Mouse (Mus musculus) embryonic facial prominence, embryonic 10.5 days (tissue): Measurements from ENCODE around the gene Vav3. TPM values are rescaled to one million over a fixed set of nuclear protein-coding genes. Genes with fewer than 3 reads are reported as not detected.

ENCODE experiments used
- DNase-seq: peaks from one replicate; pipeline ENCODE4 v3.0.0-alpha.2; 2017; ENCODE audit warnings: low spot score
- H3K27ac ChIP-seq: fragments of 300-500 bp; sonication (generic); replicated peaks from 2 replicates; pipeline ENCODE4 v1.5.1; 2016; ENCODE audit warnings: mild to moderate bottlenecking
- H3K27me3 ChIP-seq: fragments of 300-500 bp; sonication (generic); replicated peaks from 2 replicates; pipeline ENCODE4 v1.6.1; 2016; ENCODE audit warnings: low read depth, mild to moderate bottlenecking; ENCODE audit not compliant: poor library complexity, severe bottlenecking
- H3K36me3 ChIP-seq: fragments of 300-500 bp; sonication (generic); replicated peaks from 2 replicates; pipeline ENCODE4 v1.6.1; 2016; ENCODE audit warnings: mild to moderate bottlenecking, moderate library complexity
- H3K4me1 ChIP-seq: fragments of 300-500 bp; sonication (generic); 2 replicates; pipeline ENCODE4 v1.6.1; 2016
- H3K4me3 ChIP-seq: fragments of 300-500 bp; sonication (generic); 2 replicates; pipeline ENCODE4 v1.5.1; 2016; ENCODE audit warnings: mild to moderate bottlenecking, moderate library complexity
- H3K9me3 ChIP-seq: fragments of 300-500 bp; sonication (generic); 2 replicates; pipeline ENCODE4 v1.6.1; 2016; ENCODE audit warnings: mild to moderate bottlenecking
- WGBS: fragments of 180-500 bp; shearing (Covaris S2); methylation state at CpG from one replicate; pipeline ENCODE4 v1.1.7; 2016; 5-methylcytosine and 5-hydroxymethylcytosine counted together
- polyA plus RNA-seq: library from polyadenylated mRNA; unstranded; fragments of >200 nt; fragmentation: Nextera tagmentation; extraction: Ambion mirVana; gene quantifications from 2 replicates; pipeline ENCODE4 v1.2.1, GENCODE M21; 2016

The Vav3 gene
- polyA plus RNA-seq, 1 experiment from 2014 or later, result 5.3 TPM

GRCm38 (mm10) chr3:109496461-109496860 lies 156.0 kb downstream of the Vav3 start:
- Histone ChIP-seq H3K27me3 (no peaks in the 10 kb centered on the region), H3K36me3 (no peaks in the 10 kb centered on the region), H3K4me3 (no peak overlapping the region), H3K4me1 (no peaks in the 10 kb centered on the region), H3K27ac (no peak overlapping the region), H3K9me3 (no peaks in the 10 kb centered on the region)
- DNase-seq, result no peak
- 75% methylated on average over 5 of the region's 5 CpGs for WGBS

GRCm38 (mm10) chr3:109497074-109497473 lies 156.6 kb downstream of the Vav3 start:
- Histone ChIP-seq H3K27me3 (no peaks in the 10 kb centered on the region), H3K27ac (no peak overlapping the region), H3K36me3 (no peaks in the 10 kb centered on the region), H3K4me3 (no peak overlapping the region), H3K4me1 (no peaks in the 10 kb centered on the region), H3K9me3 (no peaks in the 10 kb centered on the region)
- DNase-seq, result no peak
- 92% methylated on average over 4 of the region's 4 CpGs for WGBS

GRCm38 (mm10) chr3:109499861-109500456 lies 159.5 kb downstream of the Vav3 start:
- no peaks in the 10 kb centered on the region for H3K9me3 ChIP-seq
- DNase-seq, result no peak
- 91% methylated on average over 1 of the region's 1 CpGs for WGBS
- H3K27ac ChIP-seq, result no peak overlapping the region
- no peaks in the 10 kb centered on the region for H3K4me1 ChIP-seq
- H3K4me3 ChIP-seq, result no peak overlapping the region
- H3K27me3 ChIP-seq, result no peaks in the 10 kb centered on the region
- no peaks in the 10 kb centered on the region for H3K36me3 ChIP-seq

- Histone ChIP-seq H3K4me1 (no peaks in the 10 kb centered on the region), H3K36me3 (no peaks in the 10 kb centered on the region), H3K27me3 (no peaks in the 10 kb centered on the region), H3K4me3 (no peak overlapping the region), H3K9me3 (no peaks in the 10 kb centered on the region), H3K27ac (no peak overlapping the region)
- 75% methylated on average over 1 of the region's 1 CpGs for WGBS
- DNase-seq, result no peak
Observed at GRCm38 (mm10) chr3:109509784-109510183, 169.3 kb downstream of the Vav3 start.

- H3K9me3 ChIP-seq, result no peaks in the 10 kb centered on the region
- H3K4me3 ChIP-seq, result no peak overlapping the region
- WGBS, result 88% methylated on average over 1 of the region's 1 CpGs
- no peak for DNase-seq
- no peaks in the 10 kb centered on the region for H3K27me3 ChIP-seq
- no peaks in the 10 kb centered on the region for H3K4me1 ChIP-seq
- H3K36me3 ChIP-seq, result no peaks in the 10 kb centered on the region
- no peak overlapping the region for H3K27ac ChIP-seq
Observed at GRCm38 (mm10) chr3:109511849-109512248, 171.4 kb downstream of the Vav3 start.

- whole genome bisulfite sequencing, result 79% methylated on average over 3 of the region's 3 CpGs
- no peaks in the 10 kb centered on the region for H3K9me3 ChIP-seq
- no peak overlapping the region for H3K4me3 ChIP-seq
- H3K27ac ChIP-seq, result no peak overlapping the region
- 0 out of 2 replicates have a peak, but pooled peaks cover 2% of the 10 kb centered on the region for H3K4me1 ChIP-seq
- no peaks in the 10 kb centered on the region for H3K27me3 ChIP-seq
- no peak for DNase-seq
- no peaks in the 10 kb centered on the region for H3K36me3 ChIP-seq
Observed at GRCm38 (mm10) chr3:109515479-109515878, 175.0 kb downstream of the Vav3 start.

- WGBS, result 87% methylated on average over 10 of the region's 10 CpGs
Observed at GRCm38 (mm10) chr3:109516372-109516771, 175.9 kb downstream of the Vav3 start.

GRCm38 (mm10) chr3:109522115-109522514 lies 181.7 kb downstream of the Vav3 start:
- Histone ChIP-seq H3K4me1 (0 out of 2 replicates have a peak, but pooled peaks cover 2% of the 10 kb centered on the region), H3K4me3 (no peak overlapping the region), H3K27ac (no peak overlapping the region), H3K27me3 (no peaks in the 10 kb centered on the region), H3K9me3 (no peaks in the 10 kb centered on the region), H3K36me3 (no peaks in the 10 kb centered on the region)
- no peak for DNase-seq
- 84% methylated on average over 7 of the region's 7 CpGs for WGBS

More at GRCm38 (mm10) chr3:109516372-109516771, 175.9 kb downstream of the Vav3 start:
- Histone ChIP-seq H3K4me3 (no peak overlapping the region), H3K27ac (no peak overlapping the region), H3K4me1 (0 out of 2 replicates have a peak, but pooled peaks cover 2% of the 10 kb centered on the region), H3K27me3 (no peaks in the 10 kb centered on the region), H3K36me3 (no peaks in the 10 kb centered on the region), H3K9me3 (no peaks in the 10 kb centered on the region)
- DNase-seq, result no peak

GRCm38 (mm10) chr3:109525825-109526224 lies 185.4 kb downstream of the Vav3 start:
- no peaks in the 10 kb centered on the region for H3K27me3 ChIP-seq
- H3K27ac ChIP-seq, result no peak overlapping the region
- H3K36me3 ChIP-seq, result no peaks in the 10 kb centered on the region
- WGBS, result 89% methylated on average over 12 of the region's 12 CpGs
- DNase-seq, result no peak
- H3K4me1 ChIP-seq, result no peaks in the 10 kb centered on the region
- H3K9me3 ChIP-seq, result no peaks in the 10 kb centered on the region
- no peak overlapping the region for H3K4me3 ChIP-seq

GRCm38 (mm10) chr3:109526246-109526645 lies 185.8 kb downstream of the Vav3 start:
- no peaks in the 10 kb centered on the region for H3K27me3 ChIP-seq
- 7% methylated on average over 4 of the region's 4 CpGs for WGBS
- DNase-seq, result peak; percentile 84
- no peak overlapping the region for H3K27ac ChIP-seq
- no peaks in the 10 kb centered on the region for H3K36me3 ChIP-seq
- H3K4me1 ChIP-seq, result no peaks in the 10 kb centered on the region
- H3K9me3 ChIP-seq, result no peaks in the 10 kb centered on the region
- no peak overlapping the region for H3K4me3 ChIP-seq

GRCm38 (mm10) chr3:109526651-109527050 lies 186.2 kb downstream of the Vav3 start:
- 76% methylated on average over 8 of the region's 8 CpGs for whole genome bisulfite sequencing
- no peak for DNase-seq
- no peaks in the 10 kb centered on the region for H3K36me3 ChIP-seq
- no peak overlapping the region for H3K4me3 ChIP-seq
- no peaks in the 10 kb centered on the region for H3K9me3 ChIP-seq
- H3K4me1 ChIP-seq, result no peaks in the 10 kb centered on the region
- no peaks in the 10 kb centered on the region for H3K27me3 ChIP-seq
- H3K27ac ChIP-seq, result no peak overlapping the region

GRCm38 (mm10) chr3:109528688-109529087 lies 188.2 kb downstream of the Vav3 start:
- no peak overlapping the region for H3K27ac ChIP-seq
- 53% methylated on average over 4 of the region's 4 CpGs for WGBS
- no peak overlapping the region for H3K4me3 ChIP-seq
- H3K9me3 ChIP-seq, result no peaks in the 10 kb centered on the region
- no peak for DNase-seq
- H3K4me1 ChIP-seq, result no peaks in the 10 kb centered on the region
- H3K36me3 ChIP-seq, result no peaks in the 10 kb centered on the region
- H3K27me3 ChIP-seq, result no peaks in the 10 kb centered on the region

- Histone ChIP-seq H3K4me3 (no peak overlapping the region), H3K4me1 (no peaks in the 10 kb centered on the region), H3K36me3 (no peaks in the 10 kb centered on the region), H3K9me3 (no peaks in the 10 kb centered on the region), H3K27me3 (no peaks in the 10 kb centered on the region), H3K27ac (no peak overlapping the region)
- DNase-seq, result no peak
- 84% methylated on average over 3 of the region's 3 CpGs for WGBS
Observed at GRCm38 (mm10) chr3:109537686-109538085, 197.2 kb downstream of the Vav3 start.
